Mouse (Mus musculus) neural tube, embryonic 15.5 days (tissue): ENCODE data around the gene Calhm2. TPM values are rescaled to one million over a fixed set of nuclear protein-coding genes. Genes with fewer than 3 reads are reported as not detected.
"Not testable (repeated sequence)": the region's sequence is repeated elsewhere in the genome, so short reads cannot be mapped to it uniquely, and the experiment has no call there.

Experiments
- ATAC-seq: fragments of 200-750 bp; cut with Nextera tagmentation; 2 replicates; pipeline ENCODE4 v1.8.0; 2017; ENCODE audit warnings: mild to moderate bottlenecking, moderate TSS enrichment, moderate library complexity; ENCODE audit not compliant: low FRiP score
- H3K27ac ChIP-seq: fragments of 300-500 bp; sonication (generic); replicated peaks from 2 replicates; pipeline ENCODE4 v1.5.1; 2015; ENCODE audit warnings: mild to moderate bottlenecking, inconsistent platforms
- H3K27me3 ChIP-seq: fragments of 300-500 bp; sonication (generic); replicated peaks from 2 replicates; pipeline ENCODE4 v1.6.1; 2015; ENCODE audit warnings: inconsistent platforms
- H3K36me3 ChIP-seq: fragments of 300-500 bp; sonication (generic); 2 replicates; pipeline ENCODE4 v1.6.1; 2015; ENCODE audit warnings: inconsistent platforms
- H3K4me1 ChIP-seq: fragments of 300-500 bp; sonication (generic); 2 replicates; pipeline ENCODE4 v1.6.1; 2015; ENCODE audit warnings: inconsistent platforms
- H3K4me2 ChIP-seq: fragments of 300-500 bp; sonication (generic); 2 replicates; pipeline ENCODE4 v1.6.1; 2015; ENCODE audit warnings: inconsistent platforms, mild to moderate bottlenecking, moderate library complexity
- H3K4me3 ChIP-seq: fragments of 300-500 bp; sonication (generic); replicated peaks from 2 replicates; pipeline ENCODE4 v1.5.1; 2015; ENCODE audit warnings: mild to moderate bottlenecking, inconsistent platforms
- H3K9ac ChIP-seq: fragments of 300-500 bp; sonication (generic); replicated peaks from 2 replicates; pipeline ENCODE4 v1.6.1; 2015; ENCODE audit warnings: mild to moderate bottlenecking, inconsistent platforms
- H3K9me3 ChIP-seq: fragments of 300-500 bp; sonication (generic); replicated peaks from 2 replicates; pipeline ENCODE4 v1.6.1; 2016; ENCODE audit warnings: inconsistent platforms
- WGBS: fragments of 180-500 bp; shearing (Covaris S2); methylation state at CpG from one replicate; pipeline ENCODE4 v1.1.7; 2015; ENCODE audit warnings: mixed read lengths; 5-methylcytosine and 5-hydroxymethylcytosine counted together
- polyA plus RNA-seq: library from polyadenylated mRNA; unstranded; fragments of >200 nt; fragmentation: Nextera tagmentation; extraction: Ambion mirVana; gene quantifications from 2 replicates; pipeline ENCODE4 v1.2.1, GENCODE M21; 2015

The Calhm2 gene
- polyA plus RNA-seq, 1 experiment from 2014 or later = 1.3 TPM

- Histone ChIP-seq H3K9me3 (no peaks in the 10 kb centered on the region), H3K4me2 (no peak overlapping the region), H3K27ac (no peak overlapping the region), H3K36me3 (no peaks in the 10 kb centered on the region), H3K4me1 (peaks cover 8% of the 10 kb centered on the region; the same call in 1 of the 2 replicates), H3K4me3 (no peak overlapping the region), H3K27me3 (no peaks in the 10 kb centered on the region), H3K9ac (no peak overlapping the region)
- ATAC-seq = no peak
- 63% methylated on average over 4 of the region's 4 CpGs for WGBS
Observed at GRCm38 (mm10) chr19:47149854-47150253, 11.8 kb upstream of the Calhm2 start.

- Histone ChIP-seq H3K4me1 (peaks cover 8% of the 10 kb centered on the region; the same call in 1 of the 2 replicates), H3K27me3 (no peaks in the 10 kb centered on the region), H3K9ac (no peak overlapping the region), H3K36me3 (no peaks in the 10 kb centered on the region), H3K9me3 (no peaks in the 10 kb centered on the region), H3K4me2 (no peak overlapping the region), H3K27ac (no peak overlapping the region), H3K4me3 (no peak overlapping the region)
- no peak for ATAC-seq
- WGBS = 80% methylated on average over 5 of the region's 5 CpGs
Observed at GRCm38 (mm10) chr19:47148267-47148847, 10.3 kb upstream of the Calhm2 start.

- no peaks in the 10 kb centered on the region for H3K36me3 ChIP-seq
Observed at GRCm38 (mm10) chr19:47144154-47144553, 6.1 kb upstream of the Calhm2 start, which contains the start of gene Calhm1. TSS of gene Calhm1 (minus strand) at chr19:47144254.

GRCm38 (mm10) chr19:47142438-47142837, 4.3 kb upstream of the Calhm2 start:
- ATAC-seq = no peak
- Histone ChIP-seq H3K36me3 (no peaks in the 10 kb centered on the region), H3K9ac (no peak overlapping the region), H3K4me2 (no peak overlapping the region), H3K27me3 (0 out of 2 replicates have a peak, but pooled peaks cover 3% of the 10 kb centered on the region), H3K27ac (no peak overlapping the region), H3K4me1 (peaks cover 9% of the 10 kb centered on the region), H3K9me3 (no peaks in the 10 kb centered on the region), H3K4me3 (no peak overlapping the region)
- 79% methylated on average over 6 of the region's 6 CpGs for WGBS

More at GRCm38 (mm10) chr19:47144154-47144553, 6.1 kb upstream of the Calhm2 start, which contains the start of gene Calhm1:
- H3K27ac ChIP-seq = no peak within 1 kb of the TSS
- H3K4me1 ChIP-seq = no peaks in the 10 kb centered on the region
- 94% methylated on average over 6 of the region's 6 CpGs for WGBS
- no peak within 1 kb of the TSS for H3K9ac ChIP-seq
- no peak within 1 kb of the TSS for H3K4me2 ChIP-seq
- H3K4me3 ChIP-seq = no peak within 1 kb of the TSS
- no peak for ATAC-seq
- no peaks in the 10 kb centered on the region for H3K27me3 ChIP-seq
- H3K9me3 ChIP-seq = no peaks in the 10 kb centered on the region

- ATAC-seq, H3K9ac ChIP-seq, H3K4me2 ChIP-seq, H3K36me3 ChIP-seq, H3K4me3 ChIP-seq, H3K27me3 ChIP-seq, H3K9me3 ChIP-seq, H3K27ac ChIP-seq: not testable (repeated sequence)
- 34% methylated on average over 7 of the region's 7 CpGs for WGBS
- H3K4me1 ChIP-seq = peaks cover 14% of the 10 kb centered on the region
Observed at GRCm38 (mm10) chr19:47139611-47140010, 1.5 kb upstream of the Calhm2 start.

- H3K9me3 ChIP-seq = no peaks in the 10 kb centered on the region
- 0 out of 2 replicates have a peak, but pooled peaks cover 3% of the 10 kb centered on the region for H3K27me3 ChIP-seq
- H3K36me3 ChIP-seq = 0 out of 2 replicates have a peak, but pooled peaks cover 6% of the 10 kb centered on the region
- peaks cover 14% of the 10 kb centered on the region for H3K4me1 ChIP-seq
- H3K27ac ChIP-seq = no peak overlapping the region
- H3K4me2 ChIP-seq = peak overlapping the region; percentile 54
- H3K9ac ChIP-seq = 0 out of 2 replicates have a peak overlapping the region, but pooled peaks have one; percentile 36
- H3K4me3 ChIP-seq = peak overlapping the region; percentile 28; the same call in 1 of the 2 replicates
- no peak for ATAC-seq
- WGBS = 47% methylated on average over 6 of the region's 6 CpGs
Observed at GRCm38 (mm10) chr19:47137051-47137581, 978 bp downstream of the Calhm2 start.

GRCm38 (mm10) chr19:47136170-47136569, 1.9 kb downstream of the Calhm2 start:
- Histone ChIP-seq H3K36me3 (peaks cover 13% of the 10 kb centered on the region; the same call in 1 of the 2 replicates), H3K9ac (no peak overlapping the region), H3K27ac (no peak overlapping the region), H3K4me3 (no peak overlapping the region), H3K4me2 (no peak overlapping the region), H3K9me3 (no peaks in the 10 kb centered on the region), H3K4me1 (peaks cover 14% of the 10 kb centered on the region), H3K27me3 (0 out of 2 replicates have a peak, but pooled peaks cover 3% of the 10 kb centered on the region)
- ATAC-seq = no peak
- 86% methylated on average over 5 of the region's 5 CpGs for WGBS

- 93% methylated on average over 17 of the region's 17 CpGs for WGBS
- no peak overlapping the region for H3K4me2 ChIP-seq
- ATAC-seq = no peak
Observed at GRCm38 (mm10) chr19:47135568-47135967, 2.5 kb downstream of the Calhm2 start.

GRCm38 (mm10) chr19:47133161-47133560, 4.9 kb downstream of the Calhm2 start:
- no peak for ATAC-seq
- Histone ChIP-seq H3K27ac (no peak overlapping the region), H3K4me2 (no peak overlapping the region), H3K9me3 (no peaks in the 10 kb centered on the region), H3K27me3 (no peaks in the 10 kb centered on the region), H3K9ac (no peak overlapping the region), H3K4me3 (no peak overlapping the region), H3K4me1 (peaks cover 12% of the 10 kb centered on the region), H3K36me3 (peaks cover 43% of the 10 kb centered on the region)
- WGBS = 93% methylated on average over 7 of the region's 7 CpGs

More at GRCm38 (mm10) chr19:47135568-47135967, 2.5 kb downstream of the Calhm2 start:
- peaks cover 14% of the 10 kb centered on the region for H3K4me1 ChIP-seq
- H3K27me3 ChIP-seq = 0 out of 2 replicates have a peak, but pooled peaks cover 3% of the 10 kb centered on the region
- peaks cover 19% of the 10 kb centered on the region for H3K36me3 ChIP-seq
- no peaks in the 10 kb centered on the region for H3K9me3 ChIP-seq
- H3K4me3 ChIP-seq = no peak overlapping the region
- no peak overlapping the region for H3K27ac ChIP-seq
- H3K9ac ChIP-seq = no peak overlapping the region

GRCm38 (mm10) chr19:47130551-47131125, 7.5 kb downstream of the Calhm2 start:
- Histone ChIP-seq H3K9ac (no peak overlapping the region), H3K27me3 (no peaks in the 10 kb centered on the region), H3K4me2 (no peak overlapping the region), H3K4me3 (no peak overlapping the region), H3K36me3 (peaks cover 69% of the 10 kb centered on the region), H3K9me3 (no peaks in the 10 kb centered on the region), H3K27ac (no peak overlapping the region), H3K4me1 (no peaks in the 10 kb centered on the region)
- WGBS = 96% methylated on average over 15 of the region's 15 CpGs
- ATAC-seq = no peak

- Histone ChIP-seq H3K27me3 (no peaks in the 10 kb centered on the region), H3K4me2 (no peak overlapping the region), H3K4me3 (no peak overlapping the region), H3K36me3 (peaks cover 85% of the 10 kb centered on the region), H3K4me1 (no peaks in the 10 kb centered on the region), H3K9ac (no peak overlapping the region), H3K27ac (no peak overlapping the region), H3K9me3 (no peaks in the 10 kb centered on the region)
- WGBS = 94% methylated on average over 11 of the region's 11 CpGs
- no peak for ATAC-seq
Observed at GRCm38 (mm10) chr19:47128835-47129234, 9.3 kb downstream of the Calhm2 start.

- WGBS = 96% methylated on average over 9 of the region's 10 CpGs
- no peak overlapping the region for H3K27ac ChIP-seq
- no peaks in the 10 kb centered on the region for H3K4me1 ChIP-seq
- no peaks in the 10 kb centered on the region for H3K9me3 ChIP-seq
- no peak for ATAC-seq
- no peak overlapping the region for H3K4me2 ChIP-seq
- H3K36me3 ChIP-seq = peaks cover 83% of the 10 kb centered on the region
- H3K4me3 ChIP-seq = no peak overlapping the region
- no peak overlapping the region for H3K9ac ChIP-seq
- H3K27me3 ChIP-seq = no peaks in the 10 kb centered on the region
Observed at GRCm38 (mm10) chr19:47128164-47128563, 9.9 kb downstream of the Calhm2 start.
